In genomic region chr5:121757900-121758299, GRCm38 (mm10) we compare ENCODE assay signal across 15 mouse cellular contexts. TPM values are rescaled to one million over a fixed set of nuclear protein-coding genes. Genes with fewer than 3 reads are reported as not detected.
A peak's percentile ranks its signal among the peaks of the same experiment; 100 is the strongest.
DNase-seq lines count a peak whose midpoint lies in the region; ATAC-seq and TF ChIP-seq lines count a peak whose summit lies in the region.
"Had no signal": no experiment of that assay in that cellular context is flagged by ENCODE, and none has a peak within 500 bp of the region (broad histone marks: within the 10 kb centered on the region; RNA-seq: fewer than 3 reads in every experiment).

No protein-coding gene starts in this region.

- H3K4me1 ChIP-seq in hindbrain, embryonic 13.5 days (replicated peaks): peaks cover 13% of the 10 kb centered on the region
- peaks cover 19% of the 10 kb centered on the region for H3K4me1 ChIP-seq in neural tube, embryonic 15.5 days
- peaks cover 6% of the 10 kb centered on the region; the same call in 1 of the 2 replicates for H3K4me1 ChIP-seq in kidney, adult 2 months (ENCODE audit: control insufficient read depth, insufficient read depth, low read length)
- no peaks in the 10 kb centered on the region for H3K4me1 ChIP-seq in thymus, adult 2 months (replicated peaks; ENCODE audit: control insufficient read depth, insufficient read depth, low read length)
- H3K4me1 ChIP-seq: embryonic facial prominence, embryonic 12.5 days; limb, embryonic 10.5 days; liver, embryonic 13.5 days had no signal

- no peak for TF ChIP-seq POLR2A in kidney, adult 2 months (IDR thresholded peaks at IDR 0.05; ENCODE audit: low read depth, low read length)
- no peak for TF ChIP-seq POLR2A in thymus, adult 2 months (IDR thresholded peaks at IDR 0.05; ENCODE audit: control insufficient read depth, extremely low read depth, insufficient read depth, low read length, poor library complexity)

- ATAC-seq in hindbrain, embryonic 13.5 days (ENCODE audit: low FRiP score): no peak
- no peak for ATAC-seq in neural tube, embryonic 15.5 days (ENCODE audit: low FRiP score)
- ATAC-seq: intestine, embryonic 16.5 days had no signal

- TF ChIP-seq CTCF in kidney, adult 2 months (conservative IDR thresholded peaks at IDR 0.05; ENCODE audit: insufficient read depth, insufficient read length, low read depth, low read length): no peak
- no peak for TF ChIP-seq CTCF in thymus, adult 2 months (IDR thresholded peaks at IDR 0.05; ENCODE audit: borderline replicate concordance, control insufficient read depth, extremely low read depth, insufficient read depth, low read length, poor library complexity)

- H3K36me3 ChIP-seq in hindbrain, embryonic 13.5 days: peaks cover 33% of the 10 kb centered on the region
- peaks cover 7% of the 10 kb centered on the region for H3K36me3 ChIP-seq in neural tube, embryonic 15.5 days
- peaks cover 4% of the 10 kb centered on the region for H3K36me3 ChIP-seq in kidney, adult 2 months (ENCODE audit: control insufficient read depth, insufficient read depth, low read length)
- no peaks in the 10 kb centered on the region for H3K36me3 ChIP-seq in thymus, adult 2 months (ENCODE audit: control insufficient read depth, insufficient read depth, low read length)

- peak; percentile 50 for DNase-seq in layer of hippocampus, adult 9-11 months
- no peak for DNase-seq in layer of hippocampus, adult 18-20 months (ENCODE audit: low spot score in 2 of 2)
- DNase-seq in embryo, embryonic 10.5 days (ENCODE audit: low spot score): peak; percentile 56
- DNase-seq in kidney, adult 2 months: no peak
- no peak for DNase-seq in thymus, adult 2 months
- DNase-seq: cerebellum, adult 11-12 months; kidney, postnatal 25 days; liver, embryonic 13.5 days; lung, postnatal 36 days had no signal

- H3K4me2 ChIP-seq in hindbrain, embryonic 13.5 days: no peak overlapping the region
- no peak overlapping the region for H3K4me2 ChIP-seq in neural tube, embryonic 15.5 days
- H3K4me2 ChIP-seq: embryonic facial prominence, embryonic 12.5 days; liver, embryonic 13.5 days had no signal

- no peak overlapping the region for H3K4me3 ChIP-seq in hindbrain, embryonic 13.5 days
- H3K4me3 ChIP-seq in neural tube, embryonic 15.5 days (replicated peaks): no peak overlapping the region
- H3K4me3 ChIP-seq in kidney, adult 2 months (ENCODE audit: insufficient read depth, low read depth, low read length): no peak overlapping the region
- no peak overlapping the region for H3K4me3 ChIP-seq in thymus, adult 2 months (ENCODE audit: control insufficient read depth, insufficient read depth, low read length)
- H3K4me3 ChIP-seq: embryonic facial prominence, embryonic 12.5 days; forebrain, embryonic 10.5 days; limb, embryonic 10.5 days; liver, embryonic 13.5 days had no signal

- H3K27me3 ChIP-seq in hindbrain, embryonic 13.5 days: no peaks in the 10 kb centered on the region
- H3K27me3 ChIP-seq in neural tube, embryonic 15.5 days (replicated peaks): no peaks in the 10 kb centered on the region
- H3K27me3 ChIP-seq in kidney, adult 2 months (replicated peaks; ENCODE audit: control insufficient read depth, insufficient read depth, low read length): no peaks in the 10 kb centered on the region
- no peaks in the 10 kb centered on the region for H3K27me3 ChIP-seq in thymus, adult 2 months (ENCODE audit: control insufficient read depth, insufficient read depth, low read length)
- H3K27me3 ChIP-seq: embryonic facial prominence, embryonic 12.5 days; liver, embryonic 13.5 days had no signal

- WGBS in hindbrain, embryonic 13.5 days: 10% methylated on average over 2 of the region's 2 CpGs
- 7% methylated on average over 2 of the region's 2 CpGs for WGBS in neural tube, embryonic 15.5 days
- WGBS in kidney, adult 2 months: 61% methylated on average over 2 of the region's 2 CpGs
- WGBS in thymus, adult 2 months: 97% methylated on average over 2 of the region's 2 CpGs

- H3K9ac ChIP-seq in hindbrain, embryonic 13.5 days: no peak overlapping the region
- H3K9ac ChIP-seq in neural tube, embryonic 15.5 days (replicated peaks): no peak overlapping the region
- H3K9ac ChIP-seq: liver, embryonic 13.5 days had no signal

- H3K27ac ChIP-seq in hindbrain, embryonic 13.5 days: peak overlapping the region; percentile 58
- H3K27ac ChIP-seq in neural tube, embryonic 15.5 days (replicated peaks): peak overlapping the region; percentile 11; the same call in 1 of the 2 replicates
- H3K27ac ChIP-seq in kidney, adult 2 months (ENCODE audit: insufficient read depth, low read depth, low read length): no peak overlapping the region
- no peak overlapping the region for H3K27ac ChIP-seq in thymus, adult 2 months (ENCODE audit: control insufficient read depth, insufficient read depth, low read length)
- H3K27ac ChIP-seq: embryonic facial prominence, embryonic 12.5 days; forebrain, embryonic 10.5 days; limb, embryonic 10.5 days; liver, embryonic 13.5 days had no signal

- H3K9me3 ChIP-seq in hindbrain, embryonic 13.5 days: no peaks in the 10 kb centered on the region
- H3K9me3 ChIP-seq in neural tube, embryonic 15.5 days (replicated peaks): no peaks in the 10 kb centered on the region
- H3K9me3 ChIP-seq: embryonic facial prominence, embryonic 12.5 days; forebrain, embryonic 10.5 days; limb, embryonic 10.5 days; liver, embryonic 13.5 days had no signal

RNA-seq across cellular contexts. Expression of gene Atxn2, which starts 46.8 kb away (rescaled TPM):
- 100 to 1,000 TPM; 212 to 241 TPM for total RNA-seq in layer of hippocampus, adult 18-20 months (2021)
- 60.9 and 68.3 TPM in 2 replicates for polyA plus RNA-seq in hindbrain, embryonic 13.5 days (2015; fragmentation: Nextera tagmentation; extraction: Ambion mirVana)
- polyA plus RNA-seq in neural tube, embryonic 15.5 days (2015; fragmentation: Nextera tagmentation; extraction: Ambion mirVana): 70.2 and 100 TPM in 2 replicates
- polyA plus RNA-seq in kidney, adult 2 months (2012; rRNA removed): 111 and 112 TPM in 2 replicates
- polyA plus RNA-seq in thymus, adult 2 months (2012; rRNA removed): 205 and 216 TPM in 2 replicates

Comparison
In these comparisons a context has a peak if more than half of its experiments do, and no peak if none do; other contexts are left out.
1. DNase-seq: peak in layer of hippocampus, adult 9-11 months (single experiment) and embryo, embryonic 10.5 days (single experiment); none in layer of hippocampus, adult 18-20 months (0 of 2), kidney, adult 2 months (single experiment) and thymus, adult 2 months (single experiment).
2. H3K27ac ChIP-seq: peak in hindbrain, embryonic 13.5 days (single experiment) and neural tube, embryonic 15.5 days (single experiment); none in kidney, adult 2 months (single experiment) and thymus, adult 2 months (single experiment).